Mouse (Mus musculus) kidney, postnatal 0 days (tissue): ENCODE measurements around the gene Sox2. TPM values are rescaled to one million over a fixed set of nuclear protein-coding genes. Genes with fewer than 3 reads are reported as not detected.

Source experiments
- ATAC-seq: fragments of 200-750 bp; cut with Nextera tagmentation; replicated peaks from 2 replicates; pipeline ENCODE4 v1.8.0; 2017; ENCODE audit warnings: low read depth, moderate number of reproducible peaks, moderate TSS enrichment, moderate library complexity; ENCODE audit not compliant: low FRiP score
- DNase-seq: peaks from one replicate; pipeline ENCODE4 v3.0.0-alpha.2; 2016; ENCODE audit warnings: low spot score
- H3K27ac ChIP-seq: fragments of 300-500 bp; sonication (generic); 2 replicates; pipeline ENCODE4 v1.5.1; 2014; ENCODE audit warnings: mild to moderate bottlenecking
- H3K27me3 ChIP-seq: fragments of 300-500 bp; sonication (generic); 2 replicates; pipeline ENCODE4 v1.6.1; 2014; ENCODE audit warnings: low read length, mixed read lengths; ENCODE audit not compliant: insufficient read depth
- H3K36me3 ChIP-seq: fragments of 300-500 bp; sonication (generic); 2 replicates; pipeline ENCODE4 v1.6.1; 2014; ENCODE audit warnings: low read length, mixed read lengths; ENCODE audit not compliant: insufficient read depth
- H3K4me1 ChIP-seq: fragments of 300-500 bp; sonication (generic); replicated peaks from 2 replicates; pipeline ENCODE4 v1.6.1; 2014; ENCODE audit warnings: antibody characterized with exemption, low read length, mixed read lengths; ENCODE audit not compliant: insufficient read depth
- H3K4me2 ChIP-seq: fragments of 300-500 bp; sonication (generic); 2 replicates; pipeline ENCODE4 v1.6.1; 2014; ENCODE audit warnings: mild to moderate bottlenecking, low read length, moderate library complexity, mixed read lengths
- H3K4me3 ChIP-seq: fragments of 300-500 bp; sonication (generic); replicated peaks from 2 replicates; pipeline ENCODE4 v1.5.1; 2014; ENCODE audit warnings: low read depth, low read length
- H3K9ac ChIP-seq: fragments of 300-500 bp; sonication (generic); 2 replicates; pipeline ENCODE4 v1.6.1; 2014; ENCODE audit warnings: low read depth, low read length
- H3K9me3 ChIP-seq: fragments of 300-500 bp; sonication (generic); replicated peaks from 2 replicates; pipeline ENCODE4 v1.6.1; 2016; ENCODE audit warnings: low read length, inconsistent platforms, mixed read lengths
- CTCF ChIP-seq: IDR thresholded peaks from 2 replicates; pipeline ENCODE4 v1.5.1; 2016; ENCODE audit warnings: antibody characterized with exemption, low read depth, mild to moderate bottlenecking, moderate library complexity
- WGBS: fragments of 180-500 bp; shearing (Covaris S2); extraction: QIAGEN DNeasy Blood & Tissue Kit; methylation state at CpG from one replicate; pipeline ENCODE4 v1.1.7; 2014; 5-methylcytosine and 5-hydroxymethylcytosine counted together
- polyA plus RNA-seq: library from polyadenylated mRNA; unstranded; fragments of >200 nt; fragmentation: Nextera tagmentation; extraction: Ambion mirVana; gene quantifications from 2 replicates; pipeline ENCODE4 v1.2.1, GENCODE M21; 2015

The Sox2 gene
- not detected in 2 replicates for polyA plus RNA-seq

DNA sequence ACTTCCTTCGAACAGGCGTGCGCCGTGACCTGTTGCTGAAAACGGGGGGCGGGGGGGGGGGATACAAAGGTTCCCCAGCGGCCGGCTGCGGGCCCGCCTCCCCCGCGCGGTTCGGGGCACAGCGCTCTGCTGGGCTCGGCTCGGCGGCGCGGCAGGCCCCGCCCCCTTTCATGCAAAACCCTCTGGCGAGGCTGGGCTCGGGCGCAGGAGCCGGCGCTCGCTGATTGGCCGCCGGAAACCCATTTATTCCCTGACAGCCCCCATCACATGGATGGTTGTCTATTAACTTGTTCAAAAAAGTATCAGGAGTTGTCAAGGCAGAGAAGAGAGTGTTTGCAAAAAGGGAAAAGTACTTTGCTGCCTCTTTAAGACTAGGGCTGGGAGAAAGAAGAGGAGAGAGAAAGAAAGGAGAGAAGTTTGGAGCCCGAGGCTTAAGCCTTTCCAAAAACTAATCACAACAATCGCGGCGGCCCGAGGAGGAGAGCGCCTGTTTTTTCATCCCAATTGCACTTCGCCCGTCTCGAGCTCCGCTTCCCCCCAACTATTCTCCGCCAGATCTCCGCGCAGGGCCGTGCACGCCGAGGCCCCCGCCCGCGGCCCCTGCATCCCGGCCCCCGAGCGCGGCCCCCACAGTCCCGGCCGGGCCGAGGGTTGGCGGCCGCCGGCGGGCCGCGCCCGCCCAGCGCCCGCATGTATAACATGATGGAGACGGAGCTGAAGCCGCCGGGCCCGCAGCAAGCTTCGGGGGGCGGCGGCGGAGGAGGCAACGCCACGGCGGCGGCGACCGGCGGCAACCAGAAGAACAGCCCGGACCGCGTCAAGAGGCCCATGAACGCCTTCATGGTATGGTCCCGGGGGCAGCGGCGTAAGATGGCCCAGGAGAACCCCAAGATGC lies at the start of gene Sox2:
Gene Sox2, plus strand, starts transcription at position 680 of the 895 bp plus-strand sequence.
- H3K27me3 ChIP-seq, result peaks cover 87% of the 10 kb centered on the region
- DNase-seq (no peak), ATAC-seq (peak; percentile 78)
- no peak within 1 kb of the TSS for H3K27ac ChIP-seq
- H3K36me3 ChIP-seq, result no peaks in the 10 kb centered on the region
- WGBS, result under 1% methylated on average over 84 of the region's 86 CpGs
- H3K9ac ChIP-seq, result no peak within 1 kb of the TSS
- peak within 1 kb of the TSS; percentile 63 for H3K4me2 ChIP-seq
- no peak for TF ChIP-seq CTCF
- peak within 1 kb of the TSS; percentile 28 for H3K4me3 ChIP-seq
- H3K9me3 ChIP-seq, result no peaks in the 10 kb centered on the region
- peaks cover 9% of the 10 kb centered on the region for H3K4me1 ChIP-seq

DNA sequence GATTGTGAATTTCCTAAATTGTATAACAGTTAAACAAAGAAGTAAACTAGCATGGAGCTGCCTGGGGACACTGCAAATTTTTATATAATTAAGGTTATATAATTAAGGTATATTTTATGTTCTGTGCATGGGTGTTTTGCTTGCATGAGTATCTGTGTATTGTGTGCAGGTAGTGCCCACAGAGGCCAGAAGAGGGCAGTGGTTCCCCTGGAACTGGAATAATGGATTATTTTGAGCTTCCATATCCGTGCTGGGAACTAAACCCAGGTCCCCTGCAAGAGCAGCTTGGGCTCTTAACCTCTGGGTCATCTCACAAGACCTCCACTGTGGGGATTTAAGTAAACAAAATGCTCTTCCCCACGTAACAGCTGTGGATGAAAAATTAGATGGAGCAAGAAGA lies 49.1 kb upstream of the Sox2 start:
- no peaks in the 10 kb centered on the region for H3K27me3 ChIP-seq
- WGBS, result 91% methylated on average over 2 of the region's 2 CpGs
- H3K36me3 ChIP-seq, result no peaks in the 10 kb centered on the region
- H3K27ac ChIP-seq, result no peak overlapping the region
- no peak for DNase-seq
- H3K4me3 ChIP-seq, result no peak overlapping the region
- ATAC-seq, result no peak
- H3K4me1 ChIP-seq, result no peaks in the 10 kb centered on the region
- H3K9me3 ChIP-seq, result no peaks in the 10 kb centered on the region
- no peak for TF ChIP-seq CTCF
- H3K4me2 ChIP-seq, result no peak overlapping the region
- no peak overlapping the region for H3K9ac ChIP-seq

DNA sequence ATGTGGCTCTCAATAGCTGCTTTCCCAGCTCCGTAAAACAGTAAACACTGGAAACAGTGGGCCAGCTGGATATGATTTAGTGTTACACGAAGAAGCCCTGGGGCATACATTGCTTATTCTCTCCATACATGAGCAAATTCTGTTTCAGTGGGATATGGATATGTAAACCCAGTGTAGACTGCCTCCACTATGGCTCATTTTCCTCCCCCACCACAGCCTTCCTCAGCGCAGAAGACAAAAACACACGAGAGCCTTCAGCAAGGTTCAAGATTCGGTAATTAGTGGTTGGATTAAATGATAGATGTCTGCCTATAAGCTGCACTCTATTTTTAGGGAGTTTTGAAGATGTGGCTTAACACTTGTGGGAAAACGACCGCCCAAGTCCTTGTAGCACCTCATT lies 36.1 kb upstream of the Sox2 start:
- no peaks in the 10 kb centered on the region for H3K4me1 ChIP-seq
- H3K9ac ChIP-seq, result no peak overlapping the region
- DNase-seq (no peak), ATAC-seq (no peak)
- no peaks in the 10 kb centered on the region for H3K27me3 ChIP-seq
- no peak overlapping the region for H3K4me3 ChIP-seq
- H3K27ac ChIP-seq, result no peak overlapping the region
- no peak overlapping the region for H3K4me2 ChIP-seq
- no peak for TF ChIP-seq CTCF
- H3K36me3 ChIP-seq, result no peaks in the 10 kb centered on the region
- 90% methylated on average over 7 of the region's 7 CpGs for WGBS
- H3K9me3 ChIP-seq, result no peaks in the 10 kb centered on the region

DNA sequence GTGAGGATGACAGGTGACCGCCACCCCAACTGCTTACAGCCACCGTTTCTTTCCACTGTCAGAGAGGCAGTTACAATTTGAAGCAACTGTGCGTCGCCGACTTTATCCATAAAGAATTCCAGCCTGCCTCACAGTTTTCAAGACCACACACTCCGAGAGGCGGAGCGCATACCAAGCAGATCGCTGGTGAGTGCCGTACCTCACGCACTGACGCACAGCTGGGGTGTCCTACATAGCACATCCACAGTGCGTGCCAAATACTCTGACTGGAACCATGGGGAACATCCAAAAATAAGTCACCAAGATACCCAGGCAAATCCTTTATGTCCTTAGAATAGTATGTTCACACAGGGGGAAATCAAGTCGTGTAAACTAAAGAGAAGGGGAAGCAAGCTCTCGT lies 34.7 kb upstream of the Sox2 start:
- ATAC-seq (no peak), DNase-seq (no peak)
- Histone ChIP-seq H3K4me2 (no peak overlapping the region), H3K27ac (no peak overlapping the region), H3K27me3 (no peaks in the 10 kb centered on the region), H3K4me3 (no peak overlapping the region), H3K9me3 (no peaks in the 10 kb centered on the region), H3K36me3 (no peaks in the 10 kb centered on the region), H3K4me1 (no peaks in the 10 kb centered on the region), H3K9ac (no peak overlapping the region)
- WGBS, result 69% methylated on average over 15 of the region's 15 CpGs
- no peak for TF ChIP-seq CTCF

DNA sequence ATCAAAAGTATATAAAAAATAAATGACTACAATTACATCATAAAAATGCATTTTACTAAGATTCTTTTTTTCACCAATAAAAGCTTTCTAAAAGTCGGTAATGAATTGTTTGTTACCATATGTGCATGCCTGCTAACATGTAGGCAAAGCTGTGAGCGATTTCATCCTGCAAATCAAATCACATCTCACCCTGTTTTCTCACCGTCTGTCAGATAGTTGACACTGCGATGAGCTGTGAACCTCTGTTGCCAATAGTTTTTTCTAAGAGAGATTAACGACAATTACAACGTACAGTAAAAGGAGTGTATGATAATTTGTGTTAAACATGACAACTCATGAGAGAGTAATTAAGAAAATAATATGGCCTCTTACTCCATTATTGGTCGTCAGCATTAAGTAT lies 31.3 kb upstream of the Sox2 start:
- H3K27me3 ChIP-seq, result no peaks in the 10 kb centered on the region
- H3K4me1 ChIP-seq, result no peaks in the 10 kb centered on the region
- no peak overlapping the region for H3K27ac ChIP-seq
- no peak overlapping the region for H3K4me2 ChIP-seq
- 76% methylated on average over 7 of the region's 7 CpGs for WGBS
- no peaks in the 10 kb centered on the region for H3K36me3 ChIP-seq
- DNase-seq (no peak), ATAC-seq (no peak)
- H3K4me3 ChIP-seq, result no peak overlapping the region
- no peaks in the 10 kb centered on the region for H3K9me3 ChIP-seq
- no peak for TF ChIP-seq CTCF
- H3K9ac ChIP-seq, result no peak overlapping the region

DNA sequence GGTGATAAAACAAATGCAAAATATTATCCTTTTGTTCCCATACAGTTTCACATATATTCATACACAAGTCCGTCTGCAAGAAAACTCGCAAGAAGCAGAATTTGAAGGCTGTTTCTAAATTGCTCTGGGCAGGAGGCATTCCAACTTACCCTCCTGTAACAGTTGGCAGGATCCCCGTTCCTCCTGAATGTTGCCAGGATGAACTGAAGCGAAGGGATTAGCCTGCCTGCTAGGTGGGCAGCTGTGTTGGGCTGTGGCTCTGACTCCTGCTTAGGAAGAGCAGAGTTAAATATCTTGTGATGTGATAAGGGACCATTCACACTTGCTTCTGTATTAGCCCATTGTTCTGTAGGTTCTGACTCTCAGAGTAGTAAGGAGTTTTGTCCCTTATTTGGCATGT lies 30.1 kb upstream of the Sox2 start:
- Histone ChIP-seq H3K27ac (no peak overlapping the region), H3K36me3 (no peaks in the 10 kb centered on the region), H3K4me1 (no peaks in the 10 kb centered on the region), H3K9me3 (no peaks in the 10 kb centered on the region), H3K4me2 (no peak overlapping the region), H3K9ac (no peak overlapping the region), H3K4me3 (no peak overlapping the region), H3K27me3 (no peaks in the 10 kb centered on the region)
- TF ChIP-seq CTCF, result no peak
- DNase-seq (no peak), ATAC-seq (no peak)
- WGBS, result 76% methylated on average over 4 of the region's 4 CpGs
